Mouse (Mus musculus): ENCODE measurements around the gene Castor2. TPM values are rescaled to one million over a fixed set of nuclear protein-coding genes. Genes with fewer than 3 reads are reported as not detected.

The Castor2 gene
- total and polyA plus RNA-seq, 2 experiments from 2014 or later: 3.9 to 5.2 TPM

- TF ChIP-seq EP300 (IDR thresholded peaks at IDR 0.05; ENCODE audit: low read depth): no peak
- no peak for TF ChIP-seq CTCF (IDR thresholded peaks at IDR 0.05; ENCODE audit: low read depth)
- no peak overlapping the region for H3K9ac ChIP-seq (replicated peaks; ENCODE audit: low read depth, low read length)
- H3K4me1 ChIP-seq (ENCODE audit: control insufficient read depth, insufficient read depth): peaks cover 12% of the 10 kb centered on the region
- H3K36me3 ChIP-seq (replicated peaks; ENCODE audit: control insufficient read depth, insufficient read depth, low read length): no peaks in the 10 kb centered on the region
- no peak overlapping the region for H3K4me2 ChIP-seq (ENCODE audit: low read depth, low read length)
- H3K27me3 ChIP-seq (ENCODE audit: control insufficient read depth, insufficient read depth, low read length): no peaks in the 10 kb centered on the region
- DNase-seq (ENCODE audit: low spot score) (no peak), ATAC-seq (ENCODE audit: insufficient read depth, low read depth) (no peak)
- WGBS: 52% methylated on average over 6 of the region's 6 CpGs
- no peak overlapping the region for H3K27ac ChIP-seq (ENCODE audit: low read depth)
- no peak overlapping the region for H3K4me3 ChIP-seq (ENCODE audit: low read depth, low read length)
- H3K9me3 ChIP-seq (replicated peaks; ENCODE audit: control insufficient read depth, low read length): no peaks in the 10 kb centered on the region
Observed at GRCm38 (mm10) chr5:134102720-134103119, 3.2 kb downstream of the Castor2 start.

GRCm38 (mm10) chr5:134105829-134106228, 6.3 kb downstream of the Castor2 start:
- DNase-seq (ENCODE audit: low spot score): peak; percentile 43
- H3K36me3 ChIP-seq (replicated peaks; ENCODE audit: control insufficient read depth, insufficient read depth, low read length): no peaks in the 10 kb centered on the region
- no peak overlapping the region for H3K4me2 ChIP-seq (ENCODE audit: low read depth, low read length)
- no peak overlapping the region for H3K9ac ChIP-seq (replicated peaks; ENCODE audit: low read depth, low read length)
- H3K4me1 ChIP-seq (ENCODE audit: control insufficient read depth, insufficient read depth): 0 out of 2 replicates have a peak, but pooled peaks cover under 1% of the 10 kb centered on the region
- H3K27ac ChIP-seq (ENCODE audit: low read depth): no peak overlapping the region
- no peak for ATAC-seq (ENCODE audit: insufficient read depth, low read depth)
- no peaks in the 10 kb centered on the region for H3K27me3 ChIP-seq (ENCODE audit: control insufficient read depth, insufficient read depth, low read length)
- no peak for TF ChIP-seq CTCF (IDR thresholded peaks at IDR 0.05; ENCODE audit: low read depth)
- no peak for TF ChIP-seq EP300 (IDR thresholded peaks at IDR 0.05; ENCODE audit: low read depth)
- WGBS: 71% methylated on average over 8 of the region's 8 CpGs
- H3K4me3 ChIP-seq (ENCODE audit: low read depth, low read length): no peak overlapping the region
- no peaks in the 10 kb centered on the region for H3K9me3 ChIP-seq (replicated peaks; ENCODE audit: control insufficient read depth, low read length)

GRCm38 (mm10) chr5:134114981-134115380, 15.5 kb downstream of the Castor2 start:
- no peak overlapping the region for H3K4me3 ChIP-seq (ENCODE audit: low read depth, low read length)
- 62% methylated on average over 5 of the region's 5 CpGs for WGBS
- TF ChIP-seq EP300 (IDR thresholded peaks at IDR 0.05; ENCODE audit: low read depth) (no peak), CTCF (IDR thresholded peaks at IDR 0.05; ENCODE audit: low read depth) (no peak)
- no peak overlapping the region for H3K4me2 ChIP-seq (ENCODE audit: low read depth, low read length)
- H3K27ac ChIP-seq (ENCODE audit: low read depth): no peak overlapping the region
- no peaks in the 10 kb centered on the region for H3K9me3 ChIP-seq (replicated peaks; ENCODE audit: control insufficient read depth, low read length)
- H3K4me1 ChIP-seq (ENCODE audit: control insufficient read depth, insufficient read depth): peaks cover 9% of the 10 kb centered on the region; the same call in 1 of the 2 replicates
- DNase-seq (ENCODE audit: low spot score) (no peak), ATAC-seq (ENCODE audit: insufficient read depth, low read depth) (no peak)
- no peak overlapping the region for H3K9ac ChIP-seq (replicated peaks; ENCODE audit: low read depth, low read length)
- no peaks in the 10 kb centered on the region for H3K36me3 ChIP-seq (replicated peaks; ENCODE audit: control insufficient read depth, insufficient read depth, low read length)
- H3K27me3 ChIP-seq (ENCODE audit: control insufficient read depth, insufficient read depth, low read length): no peaks in the 10 kb centered on the region

DNA sequence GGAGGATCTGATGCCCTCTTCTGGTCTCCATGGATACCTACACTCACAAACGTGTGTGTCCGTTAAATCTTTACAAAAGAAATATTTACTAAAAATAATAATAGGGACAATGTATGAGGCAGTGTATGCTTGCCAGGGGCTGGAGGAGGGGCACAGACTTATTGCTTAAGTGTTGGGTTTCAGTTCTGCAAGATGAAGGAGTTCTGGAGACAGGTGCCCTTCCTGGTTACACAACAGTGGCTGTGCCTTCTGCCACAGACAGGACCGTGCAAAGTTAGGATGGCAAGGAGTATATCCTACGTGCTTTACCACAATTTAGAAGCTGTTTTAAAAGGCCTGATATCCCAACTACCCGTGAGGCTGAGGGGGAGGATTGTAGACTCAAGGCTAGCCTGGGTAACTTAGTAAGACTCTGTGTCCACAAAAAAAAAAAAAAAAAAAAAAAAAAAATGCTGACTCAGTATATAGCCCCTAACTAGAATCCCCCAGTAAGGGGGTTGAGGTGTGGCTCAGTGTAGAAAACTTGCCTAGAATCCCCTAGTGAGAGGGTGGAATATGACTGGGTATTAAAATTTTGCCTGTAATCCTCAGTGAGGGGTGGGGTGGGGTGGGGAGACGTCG, 16.2 kb downstream of the Castor2 start:
- no peak overlapping the region for H3K4me2 ChIP-seq (ENCODE audit: low read depth, low read length)
- 89% methylated on average over 7 of the region's 7 CpGs for WGBS

GRCm38 (mm10) chr5:134118798-134119407, 19.4 kb downstream of the Castor2 start:
- no peak overlapping the region for H3K4me2 ChIP-seq (ENCODE audit: low read depth, low read length)
- ATAC-seq (ENCODE audit: insufficient read depth, low read depth) (no peak), DNase-seq (ENCODE audit: low spot score) (no peak)
- peak overlapping the region; percentile 63; the same call in 1 of the 2 replicates for H3K27ac ChIP-seq (ENCODE audit: low read depth)
- 89% methylated on average over 15 of the region's 15 CpGs for WGBS
- H3K36me3 ChIP-seq (replicated peaks; ENCODE audit: control insufficient read depth, insufficient read depth, low read length): no peaks in the 10 kb centered on the region
- H3K9me3 ChIP-seq (replicated peaks; ENCODE audit: control insufficient read depth, low read length): no peaks in the 10 kb centered on the region
- TF ChIP-seq EP300 (IDR thresholded peaks at IDR 0.05; ENCODE audit: low read depth) (no peak), CTCF (IDR thresholded peaks at IDR 0.05; ENCODE audit: low read depth) (no peak)
- no peaks in the 10 kb centered on the region for H3K27me3 ChIP-seq (ENCODE audit: control insufficient read depth, insufficient read depth, low read length)
- no peak overlapping the region for H3K4me3 ChIP-seq (ENCODE audit: low read depth, low read length)
- H3K4me1 ChIP-seq (ENCODE audit: control insufficient read depth, insufficient read depth): peaks cover 20% of the 10 kb centered on the region
- no peak overlapping the region for H3K9ac ChIP-seq (replicated peaks; ENCODE audit: low read depth, low read length)

More for the DNA sequence above, 16.2 kb downstream of the Castor2 start:
- no peaks in the 10 kb centered on the region for H3K9me3 ChIP-seq (replicated peaks; ENCODE audit: control insufficient read depth, low read length)
- TF ChIP-seq EP300 (IDR thresholded peaks at IDR 0.05; ENCODE audit: low read depth) (no peak), CTCF (IDR thresholded peaks at IDR 0.05; ENCODE audit: low read depth) (no peak)
- no peaks in the 10 kb centered on the region for H3K36me3 ChIP-seq (replicated peaks; ENCODE audit: control insufficient read depth, insufficient read depth, low read length)
- ATAC-seq (ENCODE audit: insufficient read depth, low read depth) (no peak), DNase-seq (ENCODE audit: low spot score) (no peak)
- peaks cover 13% of the 10 kb centered on the region; the same call in 1 of the 2 replicates for H3K4me1 ChIP-seq (ENCODE audit: control insufficient read depth, insufficient read depth)
- H3K27me3 ChIP-seq (ENCODE audit: control insufficient read depth, insufficient read depth, low read length): no peaks in the 10 kb centered on the region
- H3K9ac ChIP-seq (replicated peaks; ENCODE audit: low read depth, low read length): no peak overlapping the region
- no peak overlapping the region for H3K4me3 ChIP-seq (ENCODE audit: low read depth, low read length)
- H3K27ac ChIP-seq (ENCODE audit: low read depth): no peak overlapping the region

Measured in heart, postnatal 0 days (tissue).